Mouse (Mus musculus): ENCODE measurements around the gene Tuft1. TPM values are rescaled to one million over a fixed set of nuclear protein-coding genes. Genes with fewer than 3 reads are reported as not detected.
"Not testable (repeated sequence)": the region's sequence is repeated elsewhere in the genome, so short reads cannot be mapped to it uniquely, and the experiment has no call there.

Gene Tuft1
- polyA plus RNA-seq, 1 experiment from 2014 or later: 5.0 TPM

GRCm38 (mm10) chr3:94691694-94692093 is 33.0 kb upstream of the Tuft1 start:
- H3K27ac ChIP-seq (replicated peaks; ENCODE audit: low read depth, low read length); H3K27me3 ChIP-seq (ENCODE audit: control insufficient read depth, insufficient read depth, low read length); H3K9ac ChIP-seq (replicated peaks; ENCODE audit: low read length); H3K4me1 ChIP-seq (ENCODE audit: control insufficient read depth, insufficient read depth, low read length); ATAC-seq (replicated peaks; ENCODE audit: insufficient number of reproducible peaks, low FRiP score, low TSS enrichment, low read depth); H3K4me3 ChIP-seq (ENCODE audit: low read depth, low read length); H3K36me3 ChIP-seq (replicated peaks; ENCODE audit: control insufficient read depth, insufficient read depth, low read depth, low read length); H3K4me2 ChIP-seq (ENCODE audit: low read depth, low read length); H3K9me3 ChIP-seq (replicated peaks; ENCODE audit: control insufficient read depth, low read length); DNase-seq (ENCODE audit: low spot score): not testable (repeated sequence)
- 83% methylated on average over 4 of the region's 4 CpGs for WGBS

- Histone ChIP-seq H3K36me3 (replicated peaks; ENCODE audit: control insufficient read depth, insufficient read depth, low read depth, low read length) (no peaks in the 10 kb centered on the region), H3K27me3 (ENCODE audit: control insufficient read depth, insufficient read depth, low read length) (no peaks in the 10 kb centered on the region), H3K4me2 (ENCODE audit: low read depth, low read length) (no peak overlapping the region), H3K4me1 (ENCODE audit: control insufficient read depth, insufficient read depth, low read length) (no peaks in the 10 kb centered on the region), H3K9ac (replicated peaks; ENCODE audit: low read length) (no peak overlapping the region), H3K9me3 (replicated peaks; ENCODE audit: control insufficient read depth, low read length) (no peaks in the 10 kb centered on the region), H3K4me3 (ENCODE audit: low read depth, low read length) (no peak overlapping the region), H3K27ac (replicated peaks; ENCODE audit: low read depth, low read length) (no peak overlapping the region)
- ATAC-seq (replicated peaks; ENCODE audit: insufficient number of reproducible peaks, low FRiP score, low TSS enrichment, low read depth): no peak
- DNase-seq (ENCODE audit: low spot score): no peak
Measured at GRCm38 (mm10) chr3:94690616-94691247, 32.1 kb upstream of the Tuft1 start.

- not testable (repeated sequence) for DNase-seq (ENCODE audit: low spot score); H3K9me3 ChIP-seq (replicated peaks; ENCODE audit: control insufficient read depth, low read length); H3K27ac ChIP-seq (replicated peaks; ENCODE audit: low read depth, low read length); H3K9ac ChIP-seq (replicated peaks; ENCODE audit: low read length); H3K4me3 ChIP-seq (ENCODE audit: low read depth, low read length); H3K27me3 ChIP-seq (ENCODE audit: control insufficient read depth, insufficient read depth, low read length); ATAC-seq (replicated peaks; ENCODE audit: insufficient number of reproducible peaks, low FRiP score, low TSS enrichment, low read depth); H3K4me1 ChIP-seq (ENCODE audit: control insufficient read depth, insufficient read depth, low read length); H3K4me2 ChIP-seq (ENCODE audit: low read depth, low read length); H3K36me3 ChIP-seq (replicated peaks; ENCODE audit: control insufficient read depth, insufficient read depth, low read depth, low read length)
- 61% methylated on average over 6 of the region's 6 CpGs for WGBS
Measured at GRCm38 (mm10) chr3:94690162-94690561, 31.5 kb upstream of the Tuft1 start.

- ATAC-seq (replicated peaks; ENCODE audit: insufficient number of reproducible peaks, low FRiP score, low TSS enrichment, low read depth); DNase-seq (ENCODE audit: low spot score); H3K4me1 ChIP-seq (ENCODE audit: control insufficient read depth, insufficient read depth, low read length); H3K4me2 ChIP-seq (ENCODE audit: low read depth, low read length); H3K9ac ChIP-seq (replicated peaks; ENCODE audit: low read length); H3K9me3 ChIP-seq (replicated peaks; ENCODE audit: control insufficient read depth, low read length); H3K27me3 ChIP-seq (ENCODE audit: control insufficient read depth, insufficient read depth, low read length); H3K36me3 ChIP-seq (replicated peaks; ENCODE audit: control insufficient read depth, insufficient read depth, low read depth, low read length); H3K27ac ChIP-seq (replicated peaks; ENCODE audit: low read depth, low read length); H3K4me3 ChIP-seq (ENCODE audit: low read depth, low read length): not testable (repeated sequence)
- WGBS: 70% methylated on average over 1 of the region's 1 CpGs
Measured at GRCm38 (mm10) chr3:94689195-94689594, 30.5 kb upstream of the Tuft1 start.

GRCm38 (mm10) chr3:94688698-94689097 is 30.0 kb upstream of the Tuft1 start:
- H3K9ac ChIP-seq (replicated peaks; ENCODE audit: low read length); H3K4me3 ChIP-seq (ENCODE audit: low read depth, low read length); H3K4me1 ChIP-seq (ENCODE audit: control insufficient read depth, insufficient read depth, low read length); H3K27me3 ChIP-seq (ENCODE audit: control insufficient read depth, insufficient read depth, low read length); DNase-seq (ENCODE audit: low spot score); H3K4me2 ChIP-seq (ENCODE audit: low read depth, low read length); H3K9me3 ChIP-seq (replicated peaks; ENCODE audit: control insufficient read depth, low read length); H3K27ac ChIP-seq (replicated peaks; ENCODE audit: low read depth, low read length); ATAC-seq (replicated peaks; ENCODE audit: insufficient number of reproducible peaks, low FRiP score, low TSS enrichment, low read depth); H3K36me3 ChIP-seq (replicated peaks; ENCODE audit: control insufficient read depth, insufficient read depth, low read depth, low read length): not testable (repeated sequence)
- WGBS: 82% methylated on average over 2 of the region's 3 CpGs

GRCm38 (mm10) chr3:94685989-94686772 is 27.5 kb upstream of the Tuft1 start:
- not testable (repeated sequence) for DNase-seq (ENCODE audit: low spot score); H3K9ac ChIP-seq (replicated peaks; ENCODE audit: low read length); ATAC-seq (replicated peaks; ENCODE audit: insufficient number of reproducible peaks, low FRiP score, low TSS enrichment, low read depth); H3K27me3 ChIP-seq (ENCODE audit: control insufficient read depth, insufficient read depth, low read length); H3K4me1 ChIP-seq (ENCODE audit: control insufficient read depth, insufficient read depth, low read length); H3K36me3 ChIP-seq (replicated peaks; ENCODE audit: control insufficient read depth, insufficient read depth, low read depth, low read length); H3K4me2 ChIP-seq (ENCODE audit: low read depth, low read length); H3K27ac ChIP-seq (replicated peaks; ENCODE audit: low read depth, low read length); H3K9me3 ChIP-seq (replicated peaks; ENCODE audit: control insufficient read depth, low read length); H3K4me3 ChIP-seq (ENCODE audit: low read depth, low read length)
- WGBS: 81% methylated on average over 8 of the region's 8 CpGs

GRCm38 (mm10) chr3:94683646-94684045 is 25.0 kb upstream of the Tuft1 start:
- Histone ChIP-seq H3K27me3 (ENCODE audit: control insufficient read depth, insufficient read depth, low read length) (no peaks in the 10 kb centered on the region), H3K4me2 (ENCODE audit: low read depth, low read length) (no peak overlapping the region), H3K4me3 (ENCODE audit: low read depth, low read length) (no peak overlapping the region), H3K27ac (replicated peaks; ENCODE audit: low read depth, low read length) (no peak overlapping the region), H3K4me1 (ENCODE audit: control insufficient read depth, insufficient read depth, low read length) (no peaks in the 10 kb centered on the region), H3K36me3 (replicated peaks; ENCODE audit: control insufficient read depth, insufficient read depth, low read depth, low read length) (no peaks in the 10 kb centered on the region), H3K9ac (replicated peaks; ENCODE audit: low read length) (no peak overlapping the region), H3K9me3 (replicated peaks; ENCODE audit: control insufficient read depth, low read length) (no peaks in the 10 kb centered on the region)
- DNase-seq (ENCODE audit: low spot score) (no peak), ATAC-seq (replicated peaks; ENCODE audit: insufficient number of reproducible peaks, low FRiP score, low TSS enrichment, low read depth) (no peak)
- 84% methylated on average over 6 of the region's 6 CpGs for WGBS

- Histone ChIP-seq H3K36me3 (replicated peaks; ENCODE audit: control insufficient read depth, insufficient read depth, low read depth, low read length) (no peaks in the 10 kb centered on the region), H3K4me3 (ENCODE audit: low read depth, low read length) (no peak overlapping the region), H3K9me3 (replicated peaks; ENCODE audit: control insufficient read depth, low read length) (no peaks in the 10 kb centered on the region), H3K4me2 (ENCODE audit: low read depth, low read length) (no peak overlapping the region), H3K27me3 (ENCODE audit: control insufficient read depth, insufficient read depth, low read length) (no peaks in the 10 kb centered on the region), H3K27ac (replicated peaks; ENCODE audit: low read depth, low read length) (no peak overlapping the region), H3K9ac (replicated peaks; ENCODE audit: low read length) (no peak overlapping the region), H3K4me1 (ENCODE audit: control insufficient read depth, insufficient read depth, low read length) (no peaks in the 10 kb centered on the region)
- WGBS: 87% methylated on average over 16 of the region's 16 CpGs
- ATAC-seq (replicated peaks; ENCODE audit: insufficient number of reproducible peaks, low FRiP score, low TSS enrichment, low read depth): no peak
- DNase-seq (ENCODE audit: low spot score): no peak
Measured at GRCm38 (mm10) chr3:94680783-94681182, 22.1 kb upstream of the Tuft1 start.

Measured in embryonic facial prominence, embryonic 11.5 days (tissue).